22 mouse cellular contexts compared by ENCODE assay signal in genomic region chr2:30362865-30363264, GRCm38 (mm10). TPM values are rescaled to one million over a fixed set of nuclear protein-coding genes. Genes with fewer than 3 reads are reported as not detected.
DNase-seq lines count a peak whose midpoint lies in the region; ATAC-seq and TF ChIP-seq lines count a peak whose summit lies in the region.
"Had no signal": no experiment of that assay in that cellular context is flagged by ENCODE, and none has a peak within 500 bp of the region (broad histone marks: within the 10 kb centered on the region; RNA-seq: fewer than 3 reads in every experiment).

No protein-coding gene starts in this region.

- ATAC-seq in hindbrain, postnatal 0 days, result no peak
- ATAC-seq in hindbrain, embryonic 12.5 days (ENCODE audit: low FRiP score), result no peak
- ATAC-seq in lung, postnatal 0 days, result no peak
- ATAC-seq: intestine, embryonic 16.5 days; midbrain, embryonic 16.5 days had no signal

- WGBS in hindbrain, postnatal 0 days, result 74% methylated on average over 5 of the region's 5 CpGs
- 76% methylated on average over 5 of the region's 5 CpGs for WGBS in hindbrain, embryonic 12.5 days
- 70% methylated on average over 5 of the region's 5 CpGs for WGBS in lung, postnatal 0 days
- WGBS in hindbrain, embryonic 10.5 days, result 74% methylated on average over 5 of the region's 5 CpGs

- peak; percentile 41 for TF ChIP-seq CTCF in hindbrain, postnatal 0 days (IDR thresholded peaks at IDR 0.05; ENCODE audit: low read depth)
- peak; percentile 40 for TF ChIP-seq CTCF in lung, postnatal 0 days (IDR thresholded peaks at IDR 0.05)

- no peaks in the 10 kb centered on the region for H3K9me3 ChIP-seq in hindbrain, postnatal 0 days (ENCODE audit: low read length)
- H3K9me3 ChIP-seq in hindbrain, embryonic 12.5 days (replicated peaks), result no peaks in the 10 kb centered on the region
- no peaks in the 10 kb centered on the region for H3K9me3 ChIP-seq in lung, postnatal 0 days (ENCODE audit: low read length)
- H3K9me3 ChIP-seq in ES-E14 (ENCODE audit: control insufficient read depth, insufficient read depth, low read depth, low read length), result no peaks in the 10 kb centered on the region
- no peaks in the 10 kb centered on the region for H3K9me3 ChIP-seq in hindbrain, embryonic 10.5 days
- H3K9me3 ChIP-seq: embryonic facial prominence, embryonic 12.5 days; limb, embryonic 12.5 days; lung, embryonic 15.5 days; stomach, embryonic 15.5 days had no signal

- no peak overlapping the region for H3K9ac ChIP-seq in hindbrain, postnatal 0 days (replicated peaks; ENCODE audit: low read length)
- no peak overlapping the region for H3K9ac ChIP-seq in hindbrain, embryonic 12.5 days
- H3K9ac ChIP-seq in lung, postnatal 0 days (replicated peaks; ENCODE audit: low read depth), result no peak overlapping the region
- no peak overlapping the region for H3K9ac ChIP-seq in ES-E14 (ENCODE audit: insufficient read depth, low read depth, low read length, poor library complexity, severe bottlenecking)
- H3K9ac ChIP-seq: embryonic facial prominence, embryonic 12.5 days; heart, embryonic 12.5 days; limb, embryonic 12.5 days; lung, embryonic 15.5 days; stomach, embryonic 15.5 days had no signal

- no peak overlapping the region for H3K4me3 ChIP-seq in hindbrain, postnatal 0 days (ENCODE audit: low read length)
- H3K4me3 ChIP-seq in hindbrain, embryonic 12.5 days, result no peak overlapping the region
- no peak overlapping the region for H3K4me3 ChIP-seq in lung, postnatal 0 days (ENCODE audit: low read depth, low read length)
- no peak overlapping the region for H3K4me3 ChIP-seq in ES-E14 (ENCODE audit: insufficient read depth in 1 of 2, low read depth in 1 of 2, low read length in 2 of 2, poor library complexity in 1 of 2, severe bottlenecking in 1 of 2)
- H3K4me3 ChIP-seq in hindbrain, embryonic 10.5 days, result no peak overlapping the region

- DNase-seq in hindbrain, postnatal 0 days (ENCODE audit: low spot score), result no peak
- DNase-seq in lung, postnatal 0 days (ENCODE audit: low spot score), result no peak
- DNase-seq in lung, postnatal 10 days, result no peak
- peak; percentile 25 for DNase-seq in ES-E14 (ENCODE audit: low read depth, low spot score)
- peak; percentile 34 for DNase-seq in naive thymus-derived CD4-positive, alpha-beta T cell, adult 2 months (ENCODE audit: low read depth)
- no peak for DNase-seq in adrenal gland, adult 18-20 months (ENCODE audit: low spot score in 2 of 2)
- no peak for DNase-seq in hindbrain, embryonic 10.5 days (ENCODE audit: low spot score)
- DNase-seq: adrenal gland, postnatal 25 days; cerebellum, postnatal 36 days; gastrocnemius, postnatal 14 days; heart, postnatal 4 days; kidney, postnatal 25 days; retina, postnatal 1 day; thymus, postnatal 14 days had no signal

- H3K4me2 ChIP-seq in hindbrain, postnatal 0 days (ENCODE audit: low read depth, low read length), result no peak overlapping the region
- H3K4me2 ChIP-seq in hindbrain, embryonic 12.5 days (replicated peaks), result no peak overlapping the region
- H3K4me2 ChIP-seq in lung, postnatal 0 days (replicated peaks; ENCODE audit: low read depth, low read length), result no peak overlapping the region

- H3K27ac ChIP-seq in hindbrain, postnatal 0 days, result no peak overlapping the region
- no peak overlapping the region for H3K27ac ChIP-seq in hindbrain, embryonic 12.5 days
- no peak overlapping the region for H3K27ac ChIP-seq in lung, postnatal 0 days (ENCODE audit: low read length)
- no peak overlapping the region for H3K27ac ChIP-seq in ES-E14 (ENCODE audit: insufficient read depth, low read depth, low read length, poor library complexity, severe bottlenecking)
- no peak overlapping the region for H3K27ac ChIP-seq in hindbrain, embryonic 10.5 days
- H3K27ac ChIP-seq: embryonic facial prominence, embryonic 12.5 days had no signal

- H3K4me1 ChIP-seq in hindbrain, postnatal 0 days (ENCODE audit: insufficient read depth, low read length), result peaks cover 24% of the 10 kb centered on the region
- peaks cover 23% of the 10 kb centered on the region for H3K4me1 ChIP-seq in hindbrain, embryonic 12.5 days
- H3K4me1 ChIP-seq in lung, postnatal 0 days (ENCODE audit: insufficient read depth, low read depth, low read length), result peaks cover 17% of the 10 kb centered on the region
- H3K4me1 ChIP-seq in ES-E14 (ENCODE audit: control insufficient read depth in 2 of 2, insufficient read depth in 2 of 2, low read length in 2 of 2, poor library complexity in 1 of 2), result peaks cover 0 to 12% of the 10 kb centered on the region in 2 experiments; a peak in 1 of 4 replicates
- H3K4me1 ChIP-seq in hindbrain, embryonic 10.5 days (replicated peaks), result peaks cover 46% of the 10 kb centered on the region

- no peak for TF ChIP-seq EP300 in lung, postnatal 0 days (IDR thresholded peaks at IDR 0.05)

- H3K27me3 ChIP-seq in hindbrain, postnatal 0 days (ENCODE audit: insufficient read depth, low read length), result no peaks in the 10 kb centered on the region
- H3K27me3 ChIP-seq in hindbrain, embryonic 12.5 days, result no peaks in the 10 kb centered on the region
- H3K27me3 ChIP-seq in lung, postnatal 0 days (replicated peaks; ENCODE audit: insufficient read depth, low read length), result no peaks in the 10 kb centered on the region
- H3K27me3 ChIP-seq in hindbrain, embryonic 10.5 days (ENCODE audit: insufficient read depth, poor library complexity, severe bottlenecking), result no peaks in the 10 kb centered on the region
- H3K27me3 ChIP-seq: embryonic facial prominence, embryonic 12.5 days; heart, embryonic 12.5 days; limb, embryonic 12.5 days; lung, embryonic 15.5 days; stomach, embryonic 15.5 days had no signal

- in situ Hi-C loops in ES-E14 (cut with MboI; ENCODE audit: low sequenced_read_pairs in 2 of 2, unreplicated experiment in 2 of 2), result no loop called here

- peaks cover 9% of the 10 kb centered on the region for H3K36me3 ChIP-seq in hindbrain, postnatal 0 days (ENCODE audit: insufficient read depth, low read length)
- H3K36me3 ChIP-seq in hindbrain, embryonic 12.5 days, result peaks cover 11% of the 10 kb centered on the region
- H3K36me3 ChIP-seq in lung, postnatal 0 days (ENCODE audit: insufficient read depth, low read length), result no peaks in the 10 kb centered on the region
- H3K36me3 ChIP-seq in ES-E14 (ENCODE audit: control insufficient read depth, insufficient read depth, low read length, poor library complexity, severe bottlenecking), result no peaks in the 10 kb centered on the region; the same call in 1 of the 2 replicates
- H3K36me3 ChIP-seq in hindbrain, embryonic 10.5 days, result peaks cover 18% of the 10 kb centered on the region
- H3K36me3 ChIP-seq: stomach, embryonic 15.5 days had no signal

TF ChIP-seq in ES-E14, 5 proteins besides CTCF, POLR2A, EP300 and RAD21:
- no peak for TF ChIP-seq HCFC1 (IDR thresholded peaks at IDR 0.05; ENCODE audit: borderline replicate concordance, insufficient read depth, low read length)
- TF ChIP-seq ZNF384 (IDR thresholded peaks at IDR 0.05; ENCODE audit: low read depth, low read length), result peak; percentile 37; the same call in 1 of the 2 replicates

RNA-seq across cellular contexts. Expression of gene Miga2, which starts 1.2 kb away (rescaled TPM):
- 67.6 and 79.9 TPM in 2 replicates for total RNA-seq in hindbrain, postnatal 0 days (2014; rRNA removed)
- polyA plus RNA-seq in hindbrain, postnatal 0 days (2015; fragmentation: Nextera tagmentation; extraction: Ambion mirVana), result 34.4 and 35.3 TPM in 2 replicates
- 29.3 and 30.7 TPM in 2 replicates for polyA plus RNA-seq in hindbrain, embryonic 12.5 days (2016; fragmentation: Nextera tagmentation; extraction: Ambion mirVana)
- 13.8 and 14.9 TPM in 2 replicates for polyA plus RNA-seq in lung, postnatal 0 days (2015; fragmentation: Nextera tagmentation; extraction: Ambion mirVana)
- total RNA-seq in ES-E14 (2012; rRNA removed), result 46.0 and 57.4 TPM in 2 replicates
- 100 to 1,000 TPM in 1 of 2 experiments, 10 to 100 TPM in 1; 83.1 to 102 TPM for total RNA-seq in adrenal gland, adult 18-20 months (2021)
- polyA plus RNA-seq in hindbrain, embryonic 10.5 days (2016; fragmentation: Nextera tagmentation; extraction: Ambion mirVana), result 29.7 and 33.6 TPM in 2 replicates

RNA-seq across cellular contexts. Expression of gene Sh3glb2, which starts 3.7 kb away (rescaled TPM):
- total RNA-seq in hindbrain, postnatal 0 days (2014; rRNA removed), result 397 and 410 TPM in 2 replicates
- 171 and 180 TPM in 2 replicates for polyA plus RNA-seq in hindbrain, postnatal 0 days (2015; fragmentation: Nextera tagmentation; extraction: Ambion mirVana)
- 113 and 116 TPM in 2 replicates for polyA plus RNA-seq in hindbrain, embryonic 12.5 days (2016; fragmentation: Nextera tagmentation; extraction: Ambion mirVana)
- polyA plus RNA-seq in lung, postnatal 0 days (2015; fragmentation: Nextera tagmentation; extraction: Ambion mirVana), result 58.9 and 64.9 TPM in 2 replicates
- total RNA-seq in ES-E14 (2012; rRNA removed), result 64.8 and 90.3 TPM in 2 replicates
- 10 to 100 TPM; 88.6 to 92.1 TPM for total RNA-seq in adrenal gland, adult 18-20 months (2021)
- polyA plus RNA-seq in hindbrain, embryonic 10.5 days (2016; fragmentation: Nextera tagmentation; extraction: Ambion mirVana), result 80.5 and 89.3 TPM in 2 replicates

RNA-seq across cellular contexts. Expression of gene Dolpp1, which starts 29.2 kb away (rescaled TPM):
- 119 and 122 TPM in 2 replicates for total RNA-seq in hindbrain, postnatal 0 days (2014; rRNA removed)
- polyA plus RNA-seq in hindbrain, postnatal 0 days (2015; fragmentation: Nextera tagmentation; extraction: Ambion mirVana), result 48.2 and 49.4 TPM in 2 replicates
- 46.9 and 50.2 TPM in 2 replicates for polyA plus RNA-seq in hindbrain, embryonic 12.5 days (2016; fragmentation: Nextera tagmentation; extraction: Ambion mirVana)
- 25.0 and 26.1 TPM in 2 replicates for polyA plus RNA-seq in lung, postnatal 0 days (2015; fragmentation: Nextera tagmentation; extraction: Ambion mirVana)
- total RNA-seq in ES-E14 (2012; rRNA removed), result 55.6 and 87.0 TPM in 2 replicates
- 10 to 100 TPM; 13.2 to 15.2 TPM for total RNA-seq in adrenal gland, adult 18-20 months (2021)
- 52.9 and 55.6 TPM in 2 replicates for polyA plus RNA-seq in hindbrain, embryonic 10.5 days (2016; fragmentation: Nextera tagmentation; extraction: Ambion mirVana)

RNA-seq across cellular contexts. Expression of gene Crat, which starts 52.7 kb away (rescaled TPM):
- total RNA-seq in hindbrain, postnatal 0 days (2014; rRNA removed), result 49.3 and 51.5 TPM in 2 replicates
- polyA plus RNA-seq in hindbrain, postnatal 0 days (2015; fragmentation: Nextera tagmentation; extraction: Ambion mirVana), result 26.0 and 27.6 TPM in 2 replicates
- 23.9 and 26.8 TPM in 2 replicates for polyA plus RNA-seq in hindbrain, embryonic 12.5 days (2016; fragmentation: Nextera tagmentation; extraction: Ambion mirVana)
- 36.5 and 37.4 TPM in 2 replicates for polyA plus RNA-seq in lung, postnatal 0 days (2015; fragmentation: Nextera tagmentation; extraction: Ambion mirVana)
- 5.3 and 5.8 TPM in 2 replicates for total RNA-seq in ES-E14 (2012; rRNA removed)
- 100 to 1,000 TPM; 175 to 243 TPM for total RNA-seq in adrenal gland, adult 18-20 months (2021)
- polyA plus RNA-seq in hindbrain, embryonic 10.5 days (2016; fragmentation: Nextera tagmentation; extraction: Ambion mirVana), result 22.4 and 26.7 TPM in 2 replicates

RNA-seq across cellular contexts. Expression of gene Ptpa, which starts 53.0 kb away (rescaled TPM):
- total RNA-seq in hindbrain, postnatal 0 days (2014; rRNA removed), result 140 and 156 TPM in 2 replicates
- 133 and 138 TPM in 2 replicates for polyA plus RNA-seq in hindbrain, postnatal 0 days (2015; fragmentation: Nextera tagmentation; extraction: Ambion mirVana)
- polyA plus RNA-seq in hindbrain, embryonic 12.5 days (2016; fragmentation: Nextera tagmentation; extraction: Ambion mirVana), result 133 and 134 TPM in 2 replicates
- 88.0 and 93.3 TPM in 2 replicates for polyA plus RNA-seq in lung, postnatal 0 days (2015; fragmentation: Nextera tagmentation; extraction: Ambion mirVana)
- 97.9 and 103 TPM in 2 replicates for total RNA-seq in ES-E14 (2012; rRNA removed)
- 100 to 1,000 TPM; 134 to 138 TPM for total RNA-seq in adrenal gland, adult 18-20 months (2021)
- 149 and 151 TPM in 2 replicates for polyA plus RNA-seq in hindbrain, embryonic 10.5 days (2016; fragmentation: Nextera tagmentation; extraction: Ambion mirVana)

Comparison
In these comparisons a context has a peak if more than half of its experiments do, and no peak if none do; other contexts are left out.
1. DNase-seq: peak in ES-E14 (single experiment) and naive thymus-derived CD4-positive, alpha-beta T cell, adult 2 months (single experiment); none in hindbrain, postnatal 0 days (single experiment), lung, postnatal 0 days (single experiment), lung, postnatal 10 days (single experiment), adrenal gland, adult 18-20 months (0 of 2) and hindbrain, embryonic 10.5 days (single experiment).